Mouse (Mus musculus): ENCODE measurements at regions not wholly inside any gene's neighbourhood (a gene's known extent, or its start where the extent isn't known, plus 50 kb on each side); places are given as distances from the start of the nearest gene placed in this dataset.

- POLR2A ChIA-PET, result no interaction called here
- CTCF ChIA-PET, result no interaction called here
These were observed 247.7 kb upstream of the Spred2 start for GRCm38 (mm10) chr11:19676514-19676913.

GRCm38 (mm10) chr11:19679041-19679440, 245.1 kb upstream of the Spred2 start:
- ChIA-PET CTCF (no interaction called here), POLR2A (no interaction called here)

- ChIA-PET CTCF (no interaction called here), POLR2A (interaction anchor here in 1 of 4 experiments (0.7 kb wide), 1 partner anchor 52 kb away, joined by 3 read pairs; no protein-coding TSS in a partner anchor)
These were observed 244.5 kb upstream of the Spred2 start for GRCm38 (mm10) chr11:19679669-19680068.

- POLR2A ChIA-PET, result no interaction called here
- CTCF ChIA-PET, result no interaction called here
These were observed 223.0 kb upstream of the Spred2 start for GRCm38 (mm10) chr11:19701198-19701597.

- ChIA-PET POLR2A (interaction anchor here in 1 of 4 experiments (0.6 kb wide), 1 partner anchor 65 kb away, joined by 4 read pairs; no protein-coding TSS in a partner anchor), CTCF (no interaction called here)
These were observed 215.4 kb upstream of the Spred2 start for GRCm38 (mm10) chr11:19708821-19709220.

- CTCF ChIA-PET, result no interaction called here
- POLR2A ChIA-PET, result interaction anchor here in 1 of 4 experiments (0.6 kb wide), 1 partner anchor 66 kb away, joined by 4 read pairs; no protein-coding TSS in a partner anchor
These were observed 214.8 kb upstream of the Spred2 start for GRCm38 (mm10) chr11:19709337-19709736.

- CTCF ChIA-PET, result no interaction called here
- POLR2A ChIA-PET, result no interaction called here
These were observed 211.1 kb upstream of the Spred2 start for GRCm38 (mm10) chr11:19713091-19713490.

- CTCF ChIA-PET, result interaction anchor here in 2 of 4 experiments (0.5 to 0.6 kb wide), 2 partner anchors 50 to 1013 kb away, joined by 3 to 4 read pairs; no protein-coding TSS in a partner anchor
- POLR2A ChIA-PET, result interaction anchor here in 1 of 4 experiments (0.5 kb wide), 1 partner anchor 487 kb away, joined by 6 read pairs; no protein-coding TSS in a partner anchor
These were observed 210.6 kb upstream of the Spred2 start for GRCm38 (mm10) chr11:19713597-19713996.

GRCm38 (mm10) chr11:19714211-19714610, 210.0 kb upstream of the Spred2 start:
- POLR2A ChIA-PET, result interaction anchor here in 3 of 4 experiments (0.5 to 0.7 kb wide), 5 partner anchors 10 to 531 kb away, joined by 3 to 6 read pairs (median 3); no protein-coding TSS in a partner anchor
- CTCF ChIA-PET, result interaction anchor here (0.5 to 0.7 kb wide), 5 partner anchors 10 to 1014 kb away, joined by 3 to 7 read pairs (median 3); no protein-coding TSS in a partner anchor

- ChIA-PET POLR2A (interaction anchor here in 2 of 4 experiments (0.6 to 1.8 kb wide), 2 partner anchors 10 to 532 kb away, joined by 3 to 4 read pairs; no protein-coding TSS in a partner anchor), CTCF (interaction anchor here (0.6 to 1.4 kb wide), 4 partner anchors 46 to 264 kb away, joined by 3 to 6 read pairs (median 3); no protein-coding TSS in a partner anchor)
These were observed 209.1 kb upstream of the Spred2 start for GRCm38 (mm10) chr11:19714888-19715595.

- ChIA-PET CTCF (no interaction called here), POLR2A (no interaction called here)
These were observed 206.0 kb upstream of the Spred2 start for GRCm38 (mm10) chr11:19718165-19718564.

GRCm38 (mm10) chr11:19729031-19729430, 195.1 kb upstream of the Spred2 start:
- ChIA-PET POLR2A (interaction anchor here in 1 of 4 experiments (0.6 kb wide), 1 partner anchor 108 kb away, joined by 3 read pairs; no protein-coding TSS in a partner anchor), CTCF (no interaction called here)

GRCm38 (mm10) chr11:19730747-19731146, 193.4 kb upstream of the Spred2 start:
- CTCF ChIA-PET, result no interaction called here
- POLR2A ChIA-PET, result interaction anchor here in 1 of 4 experiments (0.6 to 0.7 kb wide), 2 partner anchors 50 to 51 kb away, joined by 3 read pairs; no protein-coding TSS in a partner anchor

- POLR2A ChIA-PET, result no interaction called here
- CTCF ChIA-PET, result no interaction called here
These were observed 188.1 kb upstream of the Spred2 start for GRCm38 (mm10) chr11:19736076-19736475.

- ChIA-PET CTCF (no interaction called here), POLR2A (no interaction called here)
These were observed 187.2 kb upstream of the Spred2 start for GRCm38 (mm10) chr11:19736926-19737325.

- CTCF ChIA-PET, result no interaction called here
These were observed 186.8 kb upstream of the Spred2 start for GRCm38 (mm10) chr11:19737331-19737730.

GRCm38 (mm10) chr11:19737807-19738206, 186.4 kb upstream of the Spred2 start:
- POLR2A ChIA-PET, result no interaction called here
- CTCF ChIA-PET, result no interaction called here

More at GRCm38 (mm10) chr11:19737331-19737730, 186.8 kb upstream of the Spred2 start:
- POLR2A ChIA-PET, result no interaction called here

GRCm38 (mm10) chr11:19739527-19740151, 184.5 kb upstream of the Spred2 start:
- ChIA-PET POLR2A (interaction anchor here in 1 of 4 experiments (0.6 to 0.7 kb wide), 2 partner anchors 99 to 1435 kb away, joined by 3 to 4 read pairs; no protein-coding TSS in a partner anchor), CTCF (no interaction called here)

- ChIA-PET CTCF (no interaction called here), POLR2A (no interaction called here)
These were observed 183.6 kb upstream of the Spred2 start for GRCm38 (mm10) chr11:19740562-19740961.
